Mouse (Mus musculus): ENCODE measurements around the gene Foxred2.

Foxred2 gene

GRCm38 (mm10) chr15:77956404-77956901 is at the start of gene Foxred2:
TSS of gene Foxred2 (minus strand) at chr15:77956722.
- DNase-seq, result peak; percentile 92

GRCm38 (mm10) chr15:78003929-78004328 is 47.4 kb upstream of the Foxred2 start:
- DNase-seq, result no peak

GRCm38 (mm10) chr15:78001400-78001799 is 44.9 kb upstream of the Foxred2 start:
- no peak for DNase-seq

GRCm38 (mm10) chr15:77988541-77988940 is 32.0 kb upstream of the Foxred2 start:
- no peak for DNase-seq

- no peak for DNase-seq
Observed at GRCm38 (mm10) chr15:77983391-77983790, 26.9 kb upstream of the Foxred2 start.

- peak; percentile 89 for DNase-seq
Observed at GRCm38 (mm10) chr15:77982195-77982939, 25.8 kb upstream of the Foxred2 start.

- no peak for DNase-seq
Observed at GRCm38 (mm10) chr15:77981181-77981680, 24.7 kb upstream of the Foxred2 start.

GRCm38 (mm10) chr15:77979427-77979865 is 22.9 kb upstream of the Foxred2 start:
- DNase-seq, result no peak

GRCm38 (mm10) chr15:77977663-77978062 is 21.1 kb upstream of the Foxred2 start:
- no peak for DNase-seq

GRCm38 (mm10) chr15:77974165-77974841 is 17.8 kb upstream of the Foxred2 start:
- DNase-seq, result no peak

- DNase-seq, result peak; percentile 99
Observed at GRCm38 (mm10) chr15:77970470-77971292, 14.2 kb upstream of the Foxred2 start, which contains the start of gene Eif3d. TSS of gene Eif3d (minus strand) at chr15:77970813.

GRCm38 (mm10) chr15:77969940-77970469 is 13.5 kb upstream of the Foxred2 start:
- DNase-seq, result peak; percentile 59

GRCm38 (mm10) chr15:77965117-77965528 is 8.6 kb upstream of the Foxred2 start:
- no peak for DNase-seq

- no peak for DNase-seq
Observed at GRCm38 (mm10) chr15:77962447-77962846, 5.9 kb upstream of the Foxred2 start.

- no peak for DNase-seq
Observed at GRCm38 (mm10) chr15:77960693-77961092, 4.2 kb upstream of the Foxred2 start.

GRCm38 (mm10) chr15:77958071-77958470 is 1.5 kb upstream of the Foxred2 start:
- DNase-seq, result no peak

- no peak for DNase-seq
Observed at GRCm38 (mm10) chr15:77957625-77958024, 1.1 kb upstream of the Foxred2 start.

GRCm38 (mm10) chr15:77955440-77956403 is 800 bp downstream of the Foxred2 start:
- DNase-seq, result peak; percentile 66

- no peak for DNase-seq
Observed at GRCm38 (mm10) chr15:77954362-77954761, 2.2 kb downstream of the Foxred2 start.

GRCm38 (mm10) chr15:77952921-77953320 is 3.6 kb downstream of the Foxred2 start:
- DNase-seq, result peak; percentile 87

GRCm38 (mm10) chr15:77949061-77949460 is 7.5 kb downstream of the Foxred2 start:
- DNase-seq, result no peak
